Comparison of ENCODE assay signal across 23 mouse cellular contexts in genomic region chr2:6194497-6194896, GRCm38 (mm10). TPM values are rescaled to one million over a fixed set of nuclear protein-coding genes. Genes with fewer than 3 reads are reported as not detected.
A peak's percentile ranks its signal among the peaks of the same experiment; 100 is the strongest.
DNase-seq lines count a peak whose midpoint lies in the region; ATAC-seq and TF ChIP-seq lines count a peak whose summit lies in the region.
"Had no signal": no experiment of that assay in that cellular context is flagged by ENCODE, and none has a peak within 500 bp of the region (broad histone marks: within the 10 kb centered on the region; RNA-seq: fewer than 3 reads in every experiment).

No protein-coding gene starts in this region.

- no peak for TF ChIP-seq EP300 in lung, postnatal 0 days (IDR thresholded peaks at IDR 0.05)

- WGBS in hindbrain, embryonic 15.5 days: 59% methylated on average over 7 of the region's 7 CpGs
- 86% methylated on average over 7 of the region's 7 CpGs for WGBS in hindbrain, embryonic 11.5 days
- 69% methylated on average over 7 of the region's 7 CpGs for WGBS in lung, postnatal 0 days
- WGBS in neural tube, embryonic 14.5 days: 66% methylated on average over 7 of the region's 7 CpGs
- 59% methylated on average over 7 of the region's 7 CpGs for WGBS in neural tube, embryonic 15.5 days

- H3K4me1 ChIP-seq in hindbrain, embryonic 15.5 days (replicated peaks): peaks cover 23% of the 10 kb centered on the region
- peaks cover 3% of the 10 kb centered on the region; the same call in 1 of the 2 replicates for H3K4me1 ChIP-seq in hindbrain, embryonic 11.5 days (replicated peaks; ENCODE audit: control insufficient read depth, insufficient read depth, low read length)
- no peaks in the 10 kb centered on the region; the same call in 1 of the 2 replicates for H3K4me1 ChIP-seq in lung, postnatal 0 days (ENCODE audit: insufficient read depth, low read depth, low read length)
- no peaks in the 10 kb centered on the region; the same call in 1 of the 2 replicates for H3K4me1 ChIP-seq in neural tube, embryonic 14.5 days (ENCODE audit: control insufficient read depth, insufficient read depth, low read length)
- H3K4me1 ChIP-seq in neural tube, embryonic 15.5 days: peaks cover 22% of the 10 kb centered on the region

- peak; percentile 58 to 67 for DNase-seq in cerebellum, postnatal 10 days
- DNase-seq in cerebellum, adult 9-11 months: no peak
- no peak for DNase-seq in hindbrain, embryonic 11.5 days (ENCODE audit: low spot score)
- DNase-seq in lung, postnatal 0 days (ENCODE audit: low spot score): no peak
- DNase-seq in lung, postnatal 36 days: no peak
- DNase-seq: adrenal gland, postnatal 10 days; cerebellum, adult 18-20 months; cerebellum, postnatal 36 days; embryo, embryonic 11 days; gastrocnemius, postnatal 14 days; heart, adult 18-20 months; heart, postnatal 14 days; kidney, adult 11 months; kidney, postnatal 4 days; liver; lung, adult 2 months; thymus, postnatal 14 days had no signal

- TF ChIP-seq CTCF in lung, postnatal 0 days (IDR thresholded peaks at IDR 0.05): no peak

- H3K4me3 ChIP-seq in hindbrain, embryonic 15.5 days: no peak overlapping the region
- H3K4me3 ChIP-seq in hindbrain, embryonic 11.5 days (ENCODE audit: low read depth, low read length): no peak overlapping the region
- no peak overlapping the region for H3K4me3 ChIP-seq in lung, postnatal 0 days (ENCODE audit: low read depth, low read length)
- no peak overlapping the region for H3K4me3 ChIP-seq in neural tube, embryonic 14.5 days (ENCODE audit: low read depth, low read length)
- no peak overlapping the region for H3K4me3 ChIP-seq in neural tube, embryonic 15.5 days (replicated peaks)
- H3K4me3 ChIP-seq: forebrain, embryonic 15.5 days; heart, embryonic 13.5 days had no signal

- H3K36me3 ChIP-seq in hindbrain, embryonic 15.5 days: no peaks in the 10 kb centered on the region
- no peaks in the 10 kb centered on the region for H3K36me3 ChIP-seq in hindbrain, embryonic 11.5 days (ENCODE audit: control insufficient read depth, insufficient read depth, low read length)
- no peaks in the 10 kb centered on the region for H3K36me3 ChIP-seq in lung, postnatal 0 days (ENCODE audit: insufficient read depth, low read length)
- H3K36me3 ChIP-seq in neural tube, embryonic 14.5 days (ENCODE audit: control insufficient read depth, insufficient read depth, low read length): no peaks in the 10 kb centered on the region
- H3K36me3 ChIP-seq in neural tube, embryonic 15.5 days: no peaks in the 10 kb centered on the region
- H3K36me3 ChIP-seq: forebrain, embryonic 15.5 days; heart, embryonic 13.5 days had no signal

- peak; percentile 40; the same call in 1 of the 2 replicates for ATAC-seq in hindbrain, embryonic 15.5 days (ENCODE audit: low FRiP score, low read depth)
- ATAC-seq in hindbrain, embryonic 11.5 days (ENCODE audit: low FRiP score): no peak
- no peak for ATAC-seq in lung, postnatal 0 days
- ATAC-seq in neural tube, embryonic 14.5 days (ENCODE audit: low read depth): 0 out of 2 replicates have a peak, but pooled peaks have one; percentile 8
- ATAC-seq in neural tube, embryonic 15.5 days (ENCODE audit: low FRiP score): no peak
- ATAC-seq: forebrain, embryonic 15.5 days had no signal

- H3K9ac ChIP-seq in hindbrain, embryonic 15.5 days: no peak overlapping the region
- no peak overlapping the region for H3K9ac ChIP-seq in hindbrain, embryonic 11.5 days (ENCODE audit: low read depth, low read length)
- no peak overlapping the region for H3K9ac ChIP-seq in lung, postnatal 0 days (replicated peaks; ENCODE audit: low read depth)
- no peak overlapping the region for H3K9ac ChIP-seq in neural tube, embryonic 14.5 days (replicated peaks; ENCODE audit: low read depth, low read length)
- no peak overlapping the region for H3K9ac ChIP-seq in neural tube, embryonic 15.5 days (replicated peaks)
- H3K9ac ChIP-seq: forebrain, embryonic 15.5 days; heart, embryonic 13.5 days had no signal

- H3K27me3 ChIP-seq in hindbrain, embryonic 15.5 days: no peaks in the 10 kb centered on the region
- no peaks in the 10 kb centered on the region for H3K27me3 ChIP-seq in hindbrain, embryonic 11.5 days (ENCODE audit: control insufficient read depth, insufficient read depth, low read length)
- H3K27me3 ChIP-seq in lung, postnatal 0 days (replicated peaks; ENCODE audit: insufficient read depth, low read length): no peaks in the 10 kb centered on the region
- H3K27me3 ChIP-seq in neural tube, embryonic 14.5 days (ENCODE audit: control insufficient read depth, insufficient read depth, low read length): no peaks in the 10 kb centered on the region
- 0 out of 2 replicates have a peak, but pooled peaks cover 2% of the 10 kb centered on the region for H3K27me3 ChIP-seq in neural tube, embryonic 15.5 days (replicated peaks)
- H3K27me3 ChIP-seq: forebrain, embryonic 15.5 days; heart, embryonic 13.5 days had no signal

- H3K9me3 ChIP-seq in hindbrain, embryonic 15.5 days: no peaks in the 10 kb centered on the region
- H3K9me3 ChIP-seq in hindbrain, embryonic 11.5 days (ENCODE audit: control insufficient read depth, low read length): no peaks in the 10 kb centered on the region
- H3K9me3 ChIP-seq in lung, postnatal 0 days (ENCODE audit: low read length): no peaks in the 10 kb centered on the region
- H3K9me3 ChIP-seq in neural tube, embryonic 14.5 days (ENCODE audit: control insufficient read depth, low read length): no peaks in the 10 kb centered on the region
- no peaks in the 10 kb centered on the region for H3K9me3 ChIP-seq in neural tube, embryonic 15.5 days (replicated peaks)
- H3K9me3 ChIP-seq: forebrain, embryonic 15.5 days; heart, embryonic 13.5 days had no signal

- H3K27ac ChIP-seq in hindbrain, embryonic 15.5 days (replicated peaks): no peak overlapping the region
- H3K27ac ChIP-seq in hindbrain, embryonic 11.5 days (ENCODE audit: low read depth, low read length): no peak overlapping the region
- peak overlapping the region; percentile 76 for H3K27ac ChIP-seq in lung, postnatal 0 days (ENCODE audit: low read length)
- no peak overlapping the region for H3K27ac ChIP-seq in neural tube, embryonic 14.5 days (ENCODE audit: low read depth, low read length)
- H3K27ac ChIP-seq in neural tube, embryonic 15.5 days (replicated peaks): no peak overlapping the region
- H3K27ac ChIP-seq: forebrain, embryonic 15.5 days; heart, embryonic 13.5 days; macrophage had no signal

- H3K4me2 ChIP-seq in hindbrain, embryonic 15.5 days: no peak overlapping the region
- H3K4me2 ChIP-seq in hindbrain, embryonic 11.5 days (replicated peaks; ENCODE audit: low read depth, low read length): no peak overlapping the region
- no peak overlapping the region for H3K4me2 ChIP-seq in lung, postnatal 0 days (replicated peaks; ENCODE audit: low read depth, low read length)
- no peak overlapping the region for H3K4me2 ChIP-seq in neural tube, embryonic 14.5 days (ENCODE audit: low read depth, low read length)
- H3K4me2 ChIP-seq in neural tube, embryonic 15.5 days: no peak overlapping the region
- H3K4me2 ChIP-seq: forebrain, embryonic 15.5 days; heart, embryonic 13.5 days had no signal

RNA-seq across cellular contexts. Expression of gene Echdc3, which starts 18.3 kb away (rescaled TPM):
- polyA plus RNA-seq in hindbrain, embryonic 15.5 days (2015; fragmentation: Nextera tagmentation; extraction: Ambion mirVana): 1.3 and 1.4 TPM in 2 replicates
- 2.4 and 2.6 TPM in 2 replicates for polyA plus RNA-seq in hindbrain, embryonic 11.5 days (2014; fragmentation: Nextera tagmentation; extraction: Ambion mirVana)
- polyA plus RNA-seq in lung, postnatal 0 days (2015; fragmentation: Nextera tagmentation; extraction: Ambion mirVana): 12.0 and 15.1 TPM in 2 replicates
- polyA plus RNA-seq in neural tube, embryonic 14.5 days (2014; fragmentation: Nextera tagmentation; extraction: Ambion mirVana): 0.39 and 0.80 TPM in 2 replicates
- polyA plus RNA-seq in neural tube, embryonic 15.5 days (2015; fragmentation: Nextera tagmentation; extraction: Ambion mirVana): 1.3 and 3.2 TPM in 2 replicates

Comparison
In these comparisons a context has a peak if more than half of its experiments do, and no peak if none do; other contexts are left out.
1. DNase-seq: peak in cerebellum, postnatal 10 days (2 of 2); none in cerebellum, adult 9-11 months (single experiment), hindbrain, embryonic 11.5 days (single experiment), lung, postnatal 0 days (single experiment) and lung, postnatal 36 days (single experiment).
2. ATAC-seq: peak in hindbrain, embryonic 15.5 days (single experiment) and neural tube, embryonic 14.5 days (single experiment); none in hindbrain, embryonic 11.5 days (single experiment), lung, postnatal 0 days (single experiment) and neural tube, embryonic 15.5 days (single experiment).